Mouse (Mus musculus): ENCODE data around the gene Sugct.
"Not testable (repeated sequence)": the region's sequence is repeated elsewhere in the genome, so short reads cannot be mapped to it uniquely, and the experiment has no call there.

The Sugct gene

GRCm38 (mm10) chr13:17603756-17604155, 91.6 kb downstream of the Sugct start:
- no peak for DNase-seq (ENCODE audit: low spot score)

GRCm38 (mm10) chr13:17585267-17585913, 110.0 kb downstream of the Sugct start:
- no peak for DNase-seq (ENCODE audit: low spot score)

GRCm38 (mm10) chr13:17584804-17585203, 110.5 kb downstream of the Sugct start:
- DNase-seq (ENCODE audit: low spot score), result peak; percentile 18

- DNase-seq (ENCODE audit: low spot score), result no peak
Observed at GRCm38 (mm10) chr13:17581684-17582083, 113.7 kb downstream of the Sugct start.

GRCm38 (mm10) chr13:17559357-17559756, 136.0 kb downstream of the Sugct start:
- DNase-seq (ENCODE audit: low spot score), result no peak

- DNase-seq (ENCODE audit: low spot score), result no peak
Observed at GRCm38 (mm10) chr13:17536341-17536740, 159.0 kb downstream of the Sugct start.

- DNase-seq (ENCODE audit: low spot score), result no peak
Observed at GRCm38 (mm10) chr13:17534871-17535270, 160.5 kb downstream of the Sugct start.

GRCm38 (mm10) chr13:17534469-17534868, 160.9 kb downstream of the Sugct start:
- no peak for DNase-seq (ENCODE audit: low spot score)

GRCm38 (mm10) chr13:17511184-17511778, 184.1 kb downstream of the Sugct start:
- DNase-seq (ENCODE audit: low spot score), result no peak

- DNase-seq (ENCODE audit: low spot score), result no peak
Observed at GRCm38 (mm10) chr13:17494936-17495335, 200.4 kb downstream of the Sugct start.

- no peak for DNase-seq (ENCODE audit: low spot score)
Observed at GRCm38 (mm10) chr13:17494056-17494574, 201.2 kb downstream of the Sugct start.

GRCm38 (mm10) chr13:17457981-17458380, 237.4 kb downstream of the Sugct start:
- not testable (repeated sequence) for DNase-seq (ENCODE audit: low spot score)

GRCm38 (mm10) chr13:17432139-17432916, 263.0 kb downstream of the Sugct start:
- no peak for DNase-seq (ENCODE audit: low spot score)

- no peak for DNase-seq (ENCODE audit: low spot score)
Observed at GRCm38 (mm10) chr13:17421875-17422274, 273.5 kb downstream of the Sugct start.

- no peak for DNase-seq (ENCODE audit: low spot score)
Observed at GRCm38 (mm10) chr13:17420557-17420956, 274.8 kb downstream of the Sugct start.

GRCm38 (mm10) chr13:17342836-17343235, 352.5 kb downstream of the Sugct start:
- DNase-seq (ENCODE audit: low spot score), result no peak

GRCm38 (mm10) chr13:17335885-17336540, 359.3 kb downstream of the Sugct start:
- DNase-seq (ENCODE audit: low spot score), result no peak

GRCm38 (mm10) chr13:17326863-17327262, 368.5 kb downstream of the Sugct start:
- DNase-seq (ENCODE audit: low spot score), result no peak

GRCm38 (mm10) chr13:17301590-17301989, 393.8 kb downstream of the Sugct start:
- DNase-seq (ENCODE audit: low spot score), result no peak

- no peak for DNase-seq (ENCODE audit: low spot score)
Observed at GRCm38 (mm10) chr13:17297462-17298005, 397.8 kb downstream of the Sugct start.

GRCm38 (mm10) chr13:17296912-17297311, 398.4 kb downstream of the Sugct start:
- DNase-seq (ENCODE audit: low spot score), result no peak

- no peak for DNase-seq (ENCODE audit: low spot score)
Observed at GRCm38 (mm10) chr13:17296460-17296859, 398.9 kb downstream of the Sugct start.
